Mouse (Mus musculus) CD8-positive naive resting alpha-beta T cell, adult 57 days (primary cell): ENCODE data around the gene Mmp21. TPM values are rescaled to one million over a fixed set of nuclear protein-coding genes. Genes with fewer than 3 reads are reported as not detected.

Experiments
- total RNA-seq: library from RNA; stranded (reverse); gene quantifications from one replicate; pipeline ENCODE4 v1.2.4, GENCODE M21; 2023

Gene Mmp21
- not detected for total RNA-seq

DNA sequence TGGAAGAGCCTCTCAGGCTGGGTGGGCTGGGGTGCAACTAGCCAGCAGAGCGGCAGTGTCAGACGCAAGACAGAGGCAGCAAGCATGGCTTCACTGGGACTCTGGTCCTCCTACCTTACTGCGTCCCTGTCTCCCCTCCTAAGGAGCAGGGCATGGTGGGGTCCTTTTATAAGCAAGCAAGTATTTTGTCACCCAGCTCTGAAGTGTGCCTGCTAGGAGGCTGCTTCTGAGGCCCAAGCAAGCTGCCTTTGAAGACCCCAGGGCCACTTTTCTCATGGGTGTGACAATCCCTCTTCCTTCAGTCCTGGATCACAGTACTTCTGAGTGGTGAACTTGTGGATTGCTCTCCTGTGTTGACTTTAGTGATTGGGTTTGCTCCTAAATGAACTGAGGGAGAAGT is at the start of gene Mmp21:
Mmp21 (minus strand) TSS at position 101 of the 400 bp plus-strand sequence.

DNA sequence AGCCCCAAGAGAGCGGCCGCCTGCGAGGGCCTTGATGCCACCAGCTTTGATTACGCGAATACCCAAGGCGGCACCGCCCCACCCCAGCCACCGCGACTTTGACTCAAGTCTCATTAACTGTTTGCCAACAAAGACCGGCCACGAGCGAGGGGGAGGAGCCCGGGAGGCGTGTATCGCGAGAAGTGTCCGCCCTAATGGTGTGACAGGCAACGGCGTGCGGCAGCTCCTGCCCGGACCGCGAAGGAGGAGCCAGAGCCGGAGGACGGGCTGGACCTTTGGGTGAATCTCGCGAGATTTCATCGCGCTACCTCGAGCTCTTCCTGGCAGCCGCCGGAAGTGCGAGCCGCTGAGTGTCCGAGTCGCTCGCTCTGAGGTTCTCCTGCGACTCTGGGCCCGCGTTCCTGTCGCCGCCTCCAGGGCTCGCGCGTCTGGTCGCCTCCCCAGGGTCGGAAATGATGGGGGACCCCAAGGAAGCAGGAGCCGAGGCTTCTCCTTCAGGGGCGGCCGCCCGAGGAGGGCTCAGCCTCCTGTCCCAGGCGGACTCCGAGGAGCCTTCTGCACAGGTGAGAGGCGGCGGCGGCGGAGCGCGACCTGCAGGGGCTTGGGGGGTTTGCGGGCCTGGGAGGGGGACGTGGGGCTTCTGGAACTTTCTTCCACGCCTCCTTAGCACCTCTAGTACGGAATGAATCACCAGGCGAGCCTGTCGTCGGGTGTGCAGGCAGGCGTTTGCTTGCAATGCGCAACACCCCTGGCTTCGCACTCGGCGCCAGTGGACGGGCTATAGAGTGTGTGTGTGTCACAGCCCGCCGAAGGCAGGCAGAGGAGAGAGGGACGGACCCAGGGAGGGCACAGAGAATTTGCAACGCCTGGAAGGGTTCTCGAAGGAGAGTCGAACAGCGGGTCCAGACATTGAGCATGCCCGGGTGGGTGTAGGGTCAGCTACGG is 42.2 kb downstream of the Mmp21 start, which contains the start of gene Edrf1:
Edrf1 (plus strand) TSS at position 183 of the 945 bp plus-strand sequence.

Other genes with a start within 250 kb of the Mmp21 start
- not detected for gene Tex36, start 77.9 kb downstream of the Mmp21 start, total RNA-seq
- gene Edrf1, start 42.5 kb downstream of the Mmp21 start, total RNA-seq = 44.8 TPM
- 60.1 TPM for gene Bccip, start 29.3 kb upstream of the Mmp21 start, total RNA-seq
- 7.8 TPM for gene Uros, start 30.0 kb upstream of the Mmp21 start, total RNA-seq
- gene Fank1, start 96.8 kb upstream of the Mmp21 start, total RNA-seq = not detected
- 14.0 TPM for gene Dhx32, start 102.7 kb upstream of the Mmp21 start, total RNA-seq